Mouse (Mus musculus): Measurements from ENCODE around the gene Hif1an.

- TF ChIP-seq CTCF (IDR thresholded peaks at IDR 0.05; ENCODE audit: control insufficient read depth, insufficient read depth, insufficient read length) (no peak), MYOG (IDR thresholded peaks at IDR 0.05; ENCODE audit: control insufficient read depth, extremely low read depth, insufficient read length) (no peak), USF1 (IDR thresholded peaks at IDR 0.05; ENCODE audit: low read depth) (no peak), MAX (IDR thresholded peaks at IDR 0.05) (no peak), MYOD1 (IDR thresholded peaks at IDR 0.05; ENCODE audit: control insufficient read depth, insufficient read length, low read depth) (no peak)
Observed at GRCm38 (mm10) chr19:44554490-44554860, 8.2 kb upstream of the Hif1an start.

All from C2C12 (cell line).